Mouse (Mus musculus) hindbrain, embryonic 14.5 days (tissue): ENCODE data around the gene AY761184. TPM values are rescaled to one million over a fixed set of nuclear protein-coding genes. Genes with fewer than 3 reads are reported as not detected.
"Not testable (repeated sequence)": the region's sequence is repeated elsewhere in the genome, so short reads cannot be mapped to it uniquely, and the experiment has no call there.

Experiments
- ATAC-seq: fragments of 200-750 bp; cut with Nextera tagmentation; 2 replicates; pipeline ENCODE4 v1.8.0; 2017; ENCODE audit warnings: moderate number of reproducible peaks, mild to moderate bottlenecking, moderate TSS enrichment, moderate library complexity; ENCODE audit not compliant: low FRiP score
- DNase-seq: peaks from one replicate; pipeline ENCODE4 v3.0.0-alpha.2; 2015; ENCODE audit warnings: low spot score
- H3K27ac ChIP-seq: fragments of 300-500 bp; sonication (generic); 2 replicates; pipeline ENCODE4 v1.5.1; 2014; ENCODE audit warnings: mild to moderate bottlenecking, moderate library complexity
- H3K27me3 ChIP-seq: fragments of 300-500 bp; sonication (generic); 2 replicates; pipeline ENCODE4 v1.6.1; 2014; ENCODE audit warnings: mild to moderate bottlenecking, low read length, mixed read lengths; ENCODE audit not compliant: control insufficient read depth, insufficient read depth
- H3K36me3 ChIP-seq: fragments of 300-500 bp; sonication (generic); replicated peaks from 2 replicates; pipeline ENCODE4 v1.6.1; 2014; ENCODE audit not compliant: control insufficient read depth, insufficient read depth
- H3K4me1 ChIP-seq: fragments of 300-500 bp; sonication (generic); replicated peaks from 2 replicates; pipeline ENCODE4 v1.6.1; 2014; ENCODE audit warnings: antibody characterized with exemption, low read length, mixed read lengths; ENCODE audit not compliant: control insufficient read depth, insufficient read depth
- H3K4me2 ChIP-seq: fragments of 300-500 bp; sonication (generic); replicated peaks from 2 replicates; pipeline ENCODE4 v1.6.1; 2014; ENCODE audit warnings: mild to moderate bottlenecking, moderate library complexity
- H3K4me3 ChIP-seq: fragments of 300-500 bp; sonication (generic); replicated peaks from 2 replicates; pipeline ENCODE4 v1.5.1; 2014; ENCODE audit warnings: mild to moderate bottlenecking, low read length
- H3K9ac ChIP-seq: fragments of 300-500 bp; sonication (generic); 2 replicates; pipeline ENCODE4 v1.6.1; 2014
- H3K9me3 ChIP-seq: fragments of 300-500 bp; sonication (generic); 2 replicates; pipeline ENCODE4 v1.6.1; 2016; ENCODE audit warnings: low read length; ENCODE audit not compliant: control insufficient read depth
- WGBS: fragments of 180-500 bp; shearing (Covaris S2); extraction: QIAGEN DNeasy Blood & Tissue Kit; methylation state at CpG from one replicate; pipeline ENCODE4 v1.1.7; 2014; 5-methylcytosine and 5-hydroxymethylcytosine counted together
- polyA plus RNA-seq: library from polyadenylated mRNA; unstranded; fragments of >200 nt; fragmentation: Nextera tagmentation; extraction: Ambion mirVana; gene quantifications from 2 replicates; pipeline ENCODE4 v1.2.1, GENCODE M21; 2014

AY761184 gene
- not detected in 2 replicates for polyA plus RNA-seq

DNA sequence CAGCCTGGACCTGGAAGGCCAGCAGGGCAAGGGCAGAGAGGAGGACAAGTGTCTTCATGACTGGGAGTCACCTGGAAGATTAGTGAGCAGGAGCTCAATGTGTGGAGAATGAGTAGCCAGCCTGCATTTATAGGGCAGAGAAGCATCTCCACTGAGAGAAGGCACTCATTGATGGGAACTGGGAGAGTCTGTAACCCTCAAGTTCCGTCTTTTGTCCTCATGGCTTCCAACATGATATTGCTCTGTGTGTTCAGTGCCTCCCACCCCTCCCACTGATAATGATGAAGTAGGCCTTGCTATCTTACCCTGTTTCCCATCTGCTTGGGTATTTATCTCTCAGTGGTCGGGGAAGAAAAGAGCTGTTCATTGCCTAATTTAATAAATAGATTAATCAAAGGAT lies at the start of gene AY761184:
Gene AY761184, minus strand, starts transcription at position 101 of the 400 bp plus-strand sequence.
- WGBS, result 73% methylated on average over 2 of the region's 2 CpGs
- H3K36me3 ChIP-seq, DNase-seq, H3K4me3 ChIP-seq, H3K27ac ChIP-seq, H3K4me2 ChIP-seq, ATAC-seq, H3K9ac ChIP-seq, H3K4me1 ChIP-seq, H3K9me3 ChIP-seq, H3K27me3 ChIP-seq: not testable (repeated sequence)

DNA sequence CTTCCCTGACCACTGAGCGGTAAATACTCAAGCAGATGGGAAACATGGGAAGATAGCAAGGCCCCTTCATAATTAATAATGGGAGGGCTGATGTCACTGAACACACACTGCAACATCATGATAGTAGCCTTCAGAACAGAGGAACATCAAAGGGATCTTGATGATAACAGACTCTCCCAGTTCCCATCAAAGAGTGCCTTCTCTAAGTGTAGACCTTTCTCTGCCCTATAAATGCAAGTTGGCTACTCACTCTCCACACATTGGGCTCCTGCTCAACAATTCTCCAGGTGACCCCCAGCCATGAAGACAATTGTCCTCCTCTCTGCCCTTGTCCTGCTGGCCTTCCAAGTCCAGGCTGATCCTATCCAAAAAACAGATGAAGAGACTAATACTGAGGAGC lies 37.9 kb downstream of the AY761184 start, which contains the start of gene Defa34:
Gene Defa34, plus strand, starts transcription at position 301 of the 400 bp plus-strand sequence.
- H3K27ac ChIP-seq, H3K9ac ChIP-seq, DNase-seq, H3K27me3 ChIP-seq, H3K9me3 ChIP-seq, ATAC-seq, H3K36me3 ChIP-seq, H3K4me3 ChIP-seq, H3K4me1 ChIP-seq, H3K4me2 ChIP-seq: not testable (repeated sequence)
- WGBS, result 88% methylated on average over 1 of the region's 1 CpGs

DNA sequence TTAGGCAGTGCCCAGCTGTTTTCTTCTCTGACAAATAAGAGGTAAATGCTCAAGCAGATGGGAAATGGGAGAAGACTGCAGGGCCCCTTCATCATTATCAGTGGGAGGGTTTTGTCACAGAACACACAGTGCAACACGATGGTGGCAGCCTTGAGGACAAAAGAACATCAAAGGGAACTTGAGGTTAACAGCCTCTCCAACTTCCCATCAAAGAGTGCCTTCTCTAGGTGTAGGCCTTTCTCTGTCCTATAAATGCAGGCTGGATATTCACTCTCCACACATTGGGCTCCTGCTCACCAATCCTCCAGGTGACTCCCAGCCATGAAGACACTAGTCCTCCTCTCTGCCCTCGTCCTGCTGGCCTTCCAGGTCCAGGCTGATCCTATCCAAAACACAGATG lies 48.0 kb downstream of the AY761184 start, which contains the start of gene Defa17:
Gene Defa17, plus strand, starts transcription at position 301 of the 400 bp plus-strand sequence.
- H3K36me3 ChIP-seq, H3K4me3 ChIP-seq, H3K27ac ChIP-seq, H3K4me1 ChIP-seq, H3K27me3 ChIP-seq, DNase-seq, H3K4me2 ChIP-seq, ATAC-seq, H3K9ac ChIP-seq, H3K9me3 ChIP-seq: not testable (repeated sequence)
- no CpG with 5 or more reads among the region's 2 CpGs for WGBS

Other genes with a start within 250 kb of the AY761184 start
- gene Gm7849, start 247.1 kb downstream of the AY761184 start, polyA plus RNA-seq, result not detected in 2 replicates
- not detected in 2 replicates for gene Defa20, start 194.4 kb downstream of the AY761184 start, polyA plus RNA-seq
- not detected in 2 replicates for gene Defa32, start 174.6 kb downstream of the AY761184 start, polyA plus RNA-seq
- gene Defa37, start 138.3 kb downstream of the AY761184 start, polyA plus RNA-seq, result not detected in 2 replicates
- not detected in 2 replicates for gene Defa28, start 120.6 kb downstream of the AY761184 start, polyA plus RNA-seq
- gene Gm7861, start 109.1 kb downstream of the AY761184 start, polyA plus RNA-seq, result not detected in 2 replicates
- gene Defa26, start 85.5 kb downstream of the AY761184 start, polyA plus RNA-seq, result not detected in 2 replicates
- gene Defa17, start 47.9 kb downstream of the AY761184 start, polyA plus RNA-seq, result not detected in 2 replicates
- not detected in 2 replicates for gene Defa34, start 37.8 kb downstream of the AY761184 start, polyA plus RNA-seq
- not detected in 2 replicates for gene Defa24, start 30.8 kb upstream of the AY761184 start, polyA plus RNA-seq
- not detected in 2 replicates for gene Defb50, start 119.9 kb upstream of the AY761184 start, polyA plus RNA-seq
- gene Defb2, start 136.3 kb upstream of the AY761184 start, polyA plus RNA-seq, result 0.86 TPM in 1 of 2 replicates, not detected in the other
- 1.6 and 1.8 TPM in 2 replicates for gene Defb10, start 155.3 kb upstream of the AY761184 start, polyA plus RNA-seq
- 2.1 and 3.7 TPM in 2 replicates for gene Defb9, start 181.8 kb upstream of the AY761184 start, polyA plus RNA-seq
- gene Defb11, start 202.8 kb upstream of the AY761184 start, polyA plus RNA-seq, result 31.1 and 57.9 TPM in 2 replicates
- gene Defb15, start 229.1 kb upstream of the AY761184 start, polyA plus RNA-seq, result not detected in 2 replicates
- gene Defb35, start 234.7 kb upstream of the AY761184 start, polyA plus RNA-seq, result not detected in 2 replicates
- not detected in 2 replicates for gene Defb13, start 243.1 kb upstream of the AY761184 start, polyA plus RNA-seq